Mouse (Mus musculus) MEL (cell line): ENCODE results near the gene Gmfb.

Experiments
- CTCF ChIP-seq, 3 experiments: IDR thresholded peaks in 2 of 3; conservative IDR thresholded peaks in 1 of 3; 2 replicates each; pipeline ENCODE4 v1.5.1; 2011 to 2012; ENCODE audit warnings: low read length in 3 of 3, low read depth in 2 of 3, mild to moderate bottlenecking in 2 of 3, improper control_type of control experiment in 1 of 3, inconsistent platforms in 1 of 3, mixed read lengths in 1 of 3, moderate library complexity in 1 of 3; ENCODE audit not compliant: control insufficient read depth in 1 of 3, insufficient read depth in 1 of 3, poor library complexity in 1 of 3, severe bottlenecking in 1 of 3
- E2F4 ChIP-seq: IDR thresholded peaks from 2 replicates; pipeline ENCODE4 v1.6.1; 2011; ENCODE audit warnings: low read depth, low read length, improper control_type of control experiment, borderline replicate concordance
- EP300 ChIP-seq, 2 experiments: IDR thresholded peaks; 2 replicates each; pipeline ENCODE4 v1.6.1; 2011; ENCODE audit warnings: improper control_type of control experiment in 2 of 2, low read length in 2 of 2, low read depth in 1 of 2, mild to moderate bottlenecking in 1 of 2
- ETS1 ChIP-seq: IDR thresholded peaks from 2 replicates; pipeline ENCODE4 v1.6.1; 2012; ENCODE audit warnings: low read depth, mild to moderate bottlenecking, inconsistent platforms, low read length, improper control_type of control experiment, moderate library complexity
- MAX ChIP-seq: IDR thresholded peaks from 2 replicates; pipeline ENCODE4 v1.6.1; 2011; ENCODE audit warnings: low read length, improper control_type of control experiment
- USF1 ChIP-seq: IDR thresholded peaks from 2 replicates; pipeline ENCODE4 v1.6.1; 2014; ENCODE audit warnings: low read depth, mild to moderate bottlenecking, inconsistent platforms, low read length, improper control_type of control experiment, moderate library complexity
- ZC3H11A ChIP-seq: IDR thresholded peaks from 2 replicates; pipeline ENCODE4 v1.6.1; 2012; ENCODE audit warnings: low read depth, mild to moderate bottlenecking, inconsistent platforms, low read length, improper control_type of control experiment

- TF ChIP-seq ETS1 (no peak), ZC3H11A (no peak), MAX (peak; percentile 67), E2F4 (no peak), USF1 (peak; percentile 86), CTCF (IDR thresholded peaks at IDR 0.05 in 2 of 3, conservative IDR thresholded peaks at IDR 0.05 in 1 of 3; ENCODE audit: control insufficient read depth in 1 of 3, insufficient read depth in 1 of 3, low read depth in 2 of 3, low read length in 3 of 3, poor library complexity in 1 of 3, severe bottlenecking in 1 of 3) (no peak), EP300 (IDR thresholded peaks at IDR 0.05; ENCODE audit: low read depth in 1 of 2, low read length in 2 of 2) (no peak)
Measured at GRCm38 (mm10) chr14:46800684-46801345, 21.2 kb downstream of the Gmfb start.
